21 mouse cellular contexts compared by ENCODE assay signal in the genomic region with DNA sequence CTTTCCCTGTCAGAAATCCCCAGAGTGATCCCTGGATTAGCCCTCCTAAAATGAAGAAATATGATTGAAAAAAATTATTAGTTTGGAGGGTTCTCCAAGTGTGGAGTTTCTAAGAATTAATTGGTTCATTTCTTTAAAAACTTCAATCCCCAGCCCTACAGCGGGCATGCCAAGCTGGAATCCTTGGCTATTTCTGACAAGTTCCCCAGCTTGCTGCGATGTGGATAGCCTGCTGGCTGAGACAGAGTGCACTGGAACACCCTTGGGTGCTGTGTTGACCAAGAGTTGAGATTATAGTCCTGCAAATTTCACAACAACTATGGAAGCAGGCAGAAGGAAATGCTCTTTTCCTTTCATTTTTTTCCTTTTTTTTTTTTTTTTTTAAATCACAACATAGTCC. TPM values are rescaled to one million over a fixed set of nuclear protein-coding genes. Genes with fewer than 3 reads are reported as not detected.
"Had no signal": no experiment of that assay in that cellular context is flagged by ENCODE, and none has a peak within 500 bp of the region (broad histone marks: within the 10 kb centered on the region; RNA-seq: fewer than 3 reads in every experiment).

No protein-coding gene starts in this region.

- H3K27ac ChIP-seq: midbrain, embryonic 13.5 days; midbrain, embryonic 15.5 days; neural tube, embryonic 13.5 days; neural tube, embryonic 15.5 days; stomach, embryonic 15.5 days; stomach, postnatal 0 days had no signal

- H3K4me3 ChIP-seq: midbrain, embryonic 13.5 days; midbrain, embryonic 15.5 days; myocyte; neural tube, embryonic 13.5 days; neural tube, embryonic 15.5 days; stomach, embryonic 15.5 days had no signal

- H3K9ac ChIP-seq: lung, embryonic 14.5 days; midbrain, embryonic 13.5 days; midbrain, embryonic 15.5 days; neural tube, embryonic 13.5 days; neural tube, embryonic 15.5 days; stomach, embryonic 15.5 days had no signal

- DNase-seq: lung, adult 18-20 months; lung, embryonic 14.5 days; lung, postnatal 10 days; lung, postnatal 4 days; right cerebral cortex, postnatal 14 days; thymus, adult 2 months; thymus, postnatal 25 days; thymus, postnatal 4 days had no signal

- H3K27me3 ChIP-seq: midbrain, embryonic 13.5 days; midbrain, embryonic 15.5 days; neural tube, embryonic 13.5 days; neural tube, embryonic 15.5 days; stomach, embryonic 15.5 days had no signal

- ATAC-seq: midbrain, embryonic 13.5 days; midbrain, embryonic 15.5 days had no signal

- H3K36me3 ChIP-seq: midbrain, embryonic 13.5 days; midbrain, embryonic 15.5 days; neural tube, embryonic 13.5 days; neural tube, embryonic 15.5 days; stomach, embryonic 15.5 days had no signal

- H3K4me1 ChIP-seq: midbrain, embryonic 13.5 days; midbrain, embryonic 15.5 days; neural tube, embryonic 13.5 days; neural tube, embryonic 15.5 days; stomach, embryonic 15.5 days had no signal

- H3K4me2 ChIP-seq: lung, embryonic 14.5 days; midbrain, embryonic 11.5 days; midbrain, embryonic 13.5 days; midbrain, embryonic 15.5 days; neural tube, embryonic 13.5 days; neural tube, embryonic 15.5 days; stomach, embryonic 15.5 days had no signal

- H3K9me3 ChIP-seq: midbrain, embryonic 13.5 days; midbrain, embryonic 15.5 days; neural tube, embryonic 13.5 days; neural tube, embryonic 15.5 days; stomach, embryonic 15.5 days had no signal

RNA-seq across cellular contexts. Expression of gene Esm1, which starts 7.8 kb away (rescaled TPM):
- total RNA-seq: megakaryocyte-erythroid progenitor cell, adult 5-6 weeks had no signal
- polyA plus RNA-seq: myocyte had no signal

RNA-seq across cellular contexts. Expression of gene Gzmk, which starts 24.1 kb away (rescaled TPM):
- total RNA-seq: megakaryocyte, adult 5-6 weeks; megakaryocyte-erythroid progenitor cell, adult 5-6 weeks had no signal
- polyA plus RNA-seq: liver, embryonic 16.5 days; lung, embryonic 14.5 days; lung, embryonic 16.5 days; midbrain, embryonic 11.5 days; midbrain, embryonic 13.5 days; midbrain, embryonic 15.5 days; myocyte; neural tube, embryonic 11.5 days; neural tube, embryonic 13.5 days; neural tube, embryonic 15.5 days; stomach, embryonic 15.5 days; stomach, postnatal 0 days had no signal
